8 mouse cellular contexts compared by ENCODE assay signal in genomic region chr10:77607441-77607840, GRCm38 (mm10). TPM values are rescaled to one million over a fixed set of nuclear protein-coding genes. Genes with fewer than 3 reads are reported as not detected.
A peak's percentile ranks its signal among the peaks of the same experiment; 100 is the strongest.
DNase-seq lines count a peak whose midpoint lies in the region; ATAC-seq and TF ChIP-seq lines count a peak whose summit lies in the region.

No protein-coding gene starts in this region.

- H3K27me3 ChIP-seq in embryonic facial prominence, embryonic 12.5 days: no peaks in the 10 kb centered on the region
- no peaks in the 10 kb centered on the region for H3K27me3 ChIP-seq in kidney, postnatal 0 days (ENCODE audit: insufficient read depth, low read length)
- H3K27me3 ChIP-seq in myocyte (ENCODE audit: control insufficient read depth, insufficient read depth, insufficient read length): no peaks in the 10 kb centered on the region

- H3K4me3 ChIP-seq in embryonic facial prominence, embryonic 12.5 days: peak overlapping the region; percentile 74
- peak overlapping the region; percentile 70 for H3K4me3 ChIP-seq in kidney, postnatal 0 days (replicated peaks; ENCODE audit: low read depth, low read length)
- peak overlapping the region; percentile 66 for H3K4me3 ChIP-seq in myocyte

- TF ChIP-seq POLR2A in myocyte (IDR thresholded peaks at IDR 0.05; ENCODE audit: insufficient read length, low read depth): no peak

- H3K9ac ChIP-seq in embryonic facial prominence, embryonic 12.5 days: 0 out of 2 replicates have a peak overlapping the region, but pooled peaks have one; percentile 24
- no peak overlapping the region for H3K9ac ChIP-seq in kidney, postnatal 0 days (ENCODE audit: low read depth, low read length)

- peak; percentile 43 for DNase-seq in kidney, adult 11 months
- no peak for DNase-seq in kidney, postnatal 4 days
- no peak for DNase-seq in kidney, postnatal 0 days (ENCODE audit: low spot score)
- DNase-seq in adrenal gland, postnatal 25 days: no peak
- no peak for DNase-seq in gastrocnemius, postnatal 36 days
- DNase-seq in embryo, embryonic 10.5 days (ENCODE audit: low spot score): no peak

- H3K4me2 ChIP-seq in embryonic facial prominence, embryonic 12.5 days (replicated peaks): peak overlapping the region; percentile 91
- peak overlapping the region; percentile 93 for H3K4me2 ChIP-seq in kidney, postnatal 0 days (ENCODE audit: low read length)
- peak overlapping the region; percentile 99 for H3K4me2 ChIP-seq in myocyte (ENCODE audit: low read depth)

- peaks cover 28% of the 10 kb centered on the region for H3K79me2 ChIP-seq in myocyte (ENCODE audit: control insufficient read depth, insufficient read depth)

- no peak for TF ChIP-seq CTCF in kidney, postnatal 0 days (IDR thresholded peaks at IDR 0.05; ENCODE audit: low read depth)

- intact Hi-C loops in gastrocnemius, postnatal 36 days (cut with DNase I): no loop called here

- H3K4me1 ChIP-seq in embryonic facial prominence, embryonic 12.5 days: peaks cover 16% of the 10 kb centered on the region
- H3K4me1 ChIP-seq in kidney, postnatal 0 days (replicated peaks; ENCODE audit: insufficient read depth, low read length): peaks cover 10% of the 10 kb centered on the region; the same call in 1 of the 2 replicates

- H3K36me3 ChIP-seq in embryonic facial prominence, embryonic 12.5 days: peaks cover 36% of the 10 kb centered on the region
- peaks cover 18% of the 10 kb centered on the region; the same call in 1 of the 2 replicates for H3K36me3 ChIP-seq in kidney, postnatal 0 days (ENCODE audit: insufficient read depth, low read length)
- no peaks in the 10 kb centered on the region for H3K36me3 ChIP-seq in myocyte (ENCODE audit: control insufficient read depth, insufficient read depth)

- ATAC-seq in embryonic facial prominence, embryonic 12.5 days (ENCODE audit: insufficient number of reproducible peaks, insufficient read depth, low FRiP score, low TSS enrichment): no peak
- ATAC-seq in kidney, postnatal 0 days (replicated peaks; ENCODE audit: low FRiP score, low read depth): no peak

- WGBS in embryonic facial prominence, embryonic 12.5 days: 72% methylated on average over 5 of the region's 5 CpGs
- WGBS in kidney, postnatal 0 days: 48% methylated on average over 5 of the region's 5 CpGs

- peaks cover 5% of the 10 kb centered on the region; the same call in 1 of the 2 replicates for H3K9me3 ChIP-seq in embryonic facial prominence, embryonic 12.5 days
- H3K9me3 ChIP-seq in kidney, postnatal 0 days (replicated peaks; ENCODE audit: low read length): no peaks in the 10 kb centered on the region

- peak overlapping the region; percentile 90 for H3ac ChIP-seq in myocyte (ENCODE audit: control insufficient read depth, insufficient read length)

- no peak overlapping the region for H3K27ac ChIP-seq in embryonic facial prominence, embryonic 12.5 days
- H3K27ac ChIP-seq in kidney, postnatal 0 days: peak overlapping the region; percentile 6; the same call in 1 of the 2 replicates

TF ChIP-seq in myocyte, 11 proteins besides CTCF, POLR2A, EP300 and RAD21:
- no peak for TF ChIP-seq CEBPB (IDR thresholded peaks at IDR 0.05; ENCODE audit: insufficient read depth, poor library complexity, severe bottlenecking)

RNA-seq across cellular contexts. Expression of gene Gm49325, which starts 1.4 kb away (rescaled TPM):
- polyA plus RNA-seq in embryonic facial prominence, embryonic 12.5 days (2016; fragmentation: Nextera tagmentation; extraction: Ambion mirVana): 7.0 and 7.1 TPM in 2 replicates
- 13.1 and 15.2 TPM in 2 replicates for polyA plus RNA-seq in kidney, postnatal 0 days (2015; fragmentation: Nextera tagmentation; extraction: Ambion mirVana)
- polyA plus RNA-seq in myocyte (2012; fragmentation: generic; extraction: Trizol): 8.8 TPM
- 20.9 TPM in 1 of 2 replicates, not detected in the other for total RNA-seq in adrenal gland, postnatal 25 days (2021)
- 1 to 10 TPM; 7.5 to 8.6 TPM for total RNA-seq in gastrocnemius, postnatal 36 days (2021)

RNA-seq across cellular contexts. Expression of gene Sumo3, which starts 1.5 kb away (rescaled TPM):
- 385 and 391 TPM in 2 replicates for polyA plus RNA-seq in embryonic facial prominence, embryonic 12.5 days (2016; fragmentation: Nextera tagmentation; extraction: Ambion mirVana)
- polyA plus RNA-seq in kidney, postnatal 0 days (2015; fragmentation: Nextera tagmentation; extraction: Ambion mirVana): 313 and 335 TPM in 2 replicates
- 127 TPM for polyA plus RNA-seq in myocyte (2012; fragmentation: generic; extraction: Trizol)
- total RNA-seq in adrenal gland, postnatal 25 days (2021): 104 and 117 TPM in 2 replicates
- 10 to 100 TPM; 33.3 to 40.1 TPM for total RNA-seq in gastrocnemius, postnatal 36 days (2021)

RNA-seq across cellular contexts. Expression of gene Ube2g2, which starts 14.6 kb away (rescaled TPM):
- polyA plus RNA-seq in embryonic facial prominence, embryonic 12.5 days (2016; fragmentation: Nextera tagmentation; extraction: Ambion mirVana): 76.7 and 81.7 TPM in 2 replicates
- polyA plus RNA-seq in kidney, postnatal 0 days (2015; fragmentation: Nextera tagmentation; extraction: Ambion mirVana): 51.4 and 53.5 TPM in 2 replicates
- polyA plus RNA-seq in myocyte (2012; fragmentation: generic; extraction: Trizol): 181 TPM
- 45.4 and 45.5 TPM in 2 replicates for total RNA-seq in adrenal gland, postnatal 25 days (2021)
- total RNA-seq in gastrocnemius, postnatal 36 days (2021): 10 to 100 TPM; 80.7 to 86.5 TPM

RNA-seq across cellular contexts. Expression of gene Pttg1ip, which starts 25.9 kb away (rescaled TPM):
- polyA plus RNA-seq in embryonic facial prominence, embryonic 12.5 days (2016; fragmentation: Nextera tagmentation; extraction: Ambion mirVana): 92.5 and 94.4 TPM in 2 replicates
- polyA plus RNA-seq in kidney, postnatal 0 days (2015; fragmentation: Nextera tagmentation; extraction: Ambion mirVana): 210 and 216 TPM in 2 replicates
- polyA plus RNA-seq in myocyte (2012; fragmentation: generic; extraction: Trizol): 237 TPM
- total RNA-seq in adrenal gland, postnatal 25 days (2021): 154 and 195 TPM in 2 replicates
- 10 to 100 TPM; 26.6 to 30.1 TPM for total RNA-seq in gastrocnemius, postnatal 36 days (2021)
